Mouse (Mus musculus): ENCODE measurements around the gene Pdpr. TPM values are rescaled to one million over a fixed set of nuclear protein-coding genes. Genes with fewer than 3 reads are reported as not detected.
A peak's percentile ranks its signal among the peaks of the same experiment; 100 is the strongest.
"Not testable (repeated sequence)": the region's sequence is repeated elsewhere in the genome, so short reads cannot be mapped to it uniquely, and the experiment has no call there.

The Pdpr gene
- polyA plus RNA-seq, 1 experiment from 2014 or later: 7.1 TPM

DNA sequence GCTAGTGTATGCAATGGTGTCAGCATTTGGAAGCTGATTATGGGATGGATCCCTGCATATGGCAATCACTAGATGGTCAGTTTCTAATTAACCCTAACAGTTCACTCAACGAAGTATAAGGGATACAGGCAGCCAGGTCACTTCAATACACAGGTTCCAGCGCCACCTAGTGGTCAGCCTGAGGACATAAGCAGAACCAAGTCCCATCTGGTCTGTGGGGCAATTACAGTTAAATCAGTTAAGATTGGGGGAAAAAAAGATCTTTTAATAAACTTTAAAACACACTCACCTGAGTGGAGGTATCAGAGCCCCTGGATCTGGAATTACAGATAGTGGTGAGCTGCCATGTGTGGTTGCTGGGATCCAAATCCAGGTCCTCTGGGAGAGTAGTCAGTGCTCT, 4.3 kb upstream of the Pdpr start:
- Histone ChIP-seq H3K36me3 (ENCODE audit: insufficient read depth, low read length) (no peaks in the 10 kb centered on the region), H3K27ac (ENCODE audit: low read length) (no peak overlapping the region), H3K27me3 (replicated peaks; ENCODE audit: insufficient read depth, low read length) (no peaks in the 10 kb centered on the region), H3K4me2 (replicated peaks; ENCODE audit: low read depth, low read length) (no peak overlapping the region), H3K4me3 (ENCODE audit: low read depth, low read length) (no peak overlapping the region), H3K4me1 (ENCODE audit: insufficient read depth, low read depth, low read length) (no peaks in the 10 kb centered on the region), H3K9ac (replicated peaks; ENCODE audit: low read depth) (no peak overlapping the region), H3K9me3 (ENCODE audit: low read length) (no peaks in the 10 kb centered on the region)
- 2% methylated on average over 2 of the region's 2 CpGs for WGBS
- DNase-seq (ENCODE audit: low spot score) (peak; percentile 89), ATAC-seq (no peak)
- TF ChIP-seq EP300 (IDR thresholded peaks at IDR 0.05) (no peak), CTCF (IDR thresholded peaks at IDR 0.05) (peak; percentile 89)

DNA sequence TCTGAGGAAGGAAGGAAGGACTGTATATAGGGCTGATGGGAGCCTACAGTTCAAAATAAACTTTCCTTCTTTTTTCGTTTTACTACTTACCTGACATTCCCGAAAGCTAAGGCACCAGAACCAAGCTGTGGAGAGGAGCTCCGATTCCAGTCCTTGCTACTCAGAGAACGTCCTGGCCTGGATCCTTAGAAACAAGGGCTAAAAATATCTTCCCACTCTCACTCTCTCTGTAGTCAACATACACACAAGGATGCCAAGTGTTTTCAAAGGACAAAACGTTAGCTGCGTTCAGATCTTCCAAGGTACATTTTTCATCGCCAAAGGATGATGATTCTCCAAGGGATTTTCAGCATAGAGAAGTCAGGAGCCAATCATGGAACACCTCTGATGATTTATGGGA, 2.7 kb upstream of the Pdpr start:
- Histone ChIP-seq H3K27ac (ENCODE audit: low read length) (no peak overlapping the region), H3K4me2 (replicated peaks; ENCODE audit: low read depth, low read length) (no peak overlapping the region), H3K36me3 (ENCODE audit: insufficient read depth, low read length) (no peaks in the 10 kb centered on the region), H3K27me3 (replicated peaks; ENCODE audit: insufficient read depth, low read length) (no peaks in the 10 kb centered on the region), H3K9ac (replicated peaks; ENCODE audit: low read depth) (no peak overlapping the region), H3K9me3 (ENCODE audit: low read length) (no peaks in the 10 kb centered on the region), H3K4me3 (ENCODE audit: low read depth, low read length) (no peak overlapping the region), H3K4me1 (ENCODE audit: insufficient read depth, low read depth, low read length) (peaks cover 6% of the 10 kb centered on the region; the same call in 1 of the 2 replicates)
- DNase-seq (ENCODE audit: low spot score): no peak
- TF ChIP-seq EP300 (IDR thresholded peaks at IDR 0.05) (no peak), CTCF (IDR thresholded peaks at IDR 0.05) (no peak)
- 70% methylated on average over 7 of the region's 7 CpGs for WGBS
- ATAC-seq: no peak

DNA sequence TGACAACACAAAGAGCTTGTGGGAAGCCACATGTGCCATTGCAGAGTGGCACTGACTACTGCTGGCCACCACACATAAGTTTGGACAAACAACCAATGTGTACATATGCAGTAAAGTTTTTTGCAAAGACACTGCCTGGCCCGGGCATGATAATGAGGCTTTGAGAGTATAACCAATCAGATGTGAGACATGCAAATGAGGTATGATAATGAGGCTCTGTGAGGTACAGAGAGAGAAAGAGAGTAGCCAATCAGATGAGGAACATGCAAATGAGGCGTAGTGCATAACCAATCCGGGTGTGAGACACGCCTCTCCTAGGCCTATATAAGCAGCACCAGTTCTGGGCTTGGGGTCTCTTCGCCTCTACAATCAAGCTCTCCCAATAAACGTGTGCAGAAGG, 2.1 kb upstream of the Pdpr start, which contains the start of gene Clec18a:
Clec18a (minus strand) TSS at position 101 of the 400 bp plus-strand sequence.
- H3K4me1 ChIP-seq (ENCODE audit: insufficient read depth, low read depth, low read length); H3K27me3 ChIP-seq (replicated peaks; ENCODE audit: insufficient read depth, low read length); H3K4me2 ChIP-seq (replicated peaks; ENCODE audit: low read depth, low read length); H3K4me3 ChIP-seq (ENCODE audit: low read depth, low read length); DNase-seq (ENCODE audit: low spot score); H3K27ac ChIP-seq (ENCODE audit: low read length); H3K36me3 ChIP-seq (ENCODE audit: insufficient read depth, low read length); H3K9me3 ChIP-seq (ENCODE audit: low read length); H3K9ac ChIP-seq (replicated peaks; ENCODE audit: low read depth); ATAC-seq: not testable (repeated sequence)
- 90% methylated on average over 4 of the region's 6 CpGs for WGBS

DNA sequence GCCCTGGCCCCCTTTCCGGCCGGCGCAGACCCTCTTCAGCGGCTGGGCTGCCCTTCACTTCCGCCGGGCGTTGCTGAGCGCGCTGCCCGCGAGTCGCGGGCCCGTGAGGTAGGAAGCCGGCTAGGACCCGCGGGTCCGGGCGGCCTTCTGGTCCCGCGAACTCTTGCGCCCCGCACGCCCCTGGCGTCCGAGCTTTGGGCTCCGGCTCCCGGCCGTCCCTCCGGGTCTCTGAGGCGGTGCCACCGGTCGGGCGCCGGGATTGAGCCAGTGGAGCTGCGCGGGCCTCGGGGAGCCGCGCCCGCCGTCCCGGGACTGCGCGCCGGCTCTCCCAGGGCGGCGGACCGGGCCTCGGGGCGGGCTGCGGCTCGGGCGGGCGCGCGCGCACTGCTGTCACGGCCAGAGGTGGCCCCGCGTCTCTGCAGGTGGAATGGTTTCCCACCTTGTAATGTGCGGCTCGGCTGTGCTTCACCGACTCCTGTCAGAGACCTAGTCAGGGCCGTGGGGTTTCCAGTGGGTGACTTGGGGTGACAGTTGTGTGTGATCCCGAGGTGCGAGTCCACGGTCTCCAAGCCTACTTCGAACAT, 381 bp downstream of the Pdpr start:
- under 1% methylated on average over 17 of the region's 69 CpGs for WGBS
- DNase-seq (ENCODE audit: low spot score) (peak; percentile 26), ATAC-seq (peak; percentile 70; the same call in 1 of the 2 replicates)

DNA sequence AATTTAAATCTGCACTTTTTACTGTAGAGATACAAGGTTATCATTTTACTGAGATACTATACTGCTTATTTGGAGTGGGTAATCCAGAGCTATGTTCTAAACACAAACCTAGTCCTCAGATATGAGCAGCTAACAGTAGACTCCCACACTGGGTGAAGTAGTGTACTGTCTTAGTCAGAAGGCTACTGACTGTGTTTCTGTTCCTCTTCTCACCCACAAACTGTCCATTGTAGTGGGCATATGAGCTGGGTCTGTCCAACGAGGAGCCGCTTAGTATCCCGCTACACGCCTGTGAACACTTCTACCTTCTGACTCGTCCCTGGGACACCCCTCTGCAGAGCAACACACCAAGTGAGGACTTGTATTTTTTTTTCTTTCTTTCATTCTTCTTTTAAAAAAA, 20.5 kb downstream of the Pdpr start:
- no peaks in the 10 kb centered on the region for H3K4me1 ChIP-seq (ENCODE audit: insufficient read depth, low read depth, low read length)
- H3K9ac ChIP-seq (replicated peaks; ENCODE audit: low read depth): no peak overlapping the region
- no peak overlapping the region for H3K4me2 ChIP-seq (replicated peaks; ENCODE audit: low read depth, low read length)
- ATAC-seq (no peak), DNase-seq (ENCODE audit: low spot score) (no peak)
- H3K4me3 ChIP-seq (ENCODE audit: low read depth, low read length): no peak overlapping the region
- H3K36me3 ChIP-seq (ENCODE audit: insufficient read depth, low read length): peaks cover 35% of the 10 kb centered on the region
- H3K27ac ChIP-seq (ENCODE audit: low read length): no peak overlapping the region
- H3K27me3 ChIP-seq (replicated peaks; ENCODE audit: insufficient read depth, low read length): no peaks in the 10 kb centered on the region
- WGBS: 93% methylated on average over 5 of the region's 5 CpGs
- no peaks in the 10 kb centered on the region for H3K9me3 ChIP-seq (ENCODE audit: low read length)
- no peak for TF ChIP-seq CTCF (IDR thresholded peaks at IDR 0.05)
- TF ChIP-seq EP300 (IDR thresholded peaks at IDR 0.05): no peak

More for the DNA sequence above, 381 bp downstream of the Pdpr start:
- Histone ChIP-seq H3K4me3 (ENCODE audit: low read depth, low read length) (peak overlapping the region; percentile 57), H3K9ac (replicated peaks; ENCODE audit: low read depth) (peak overlapping the region; percentile 66), H3K27ac (ENCODE audit: low read length) (peak overlapping the region; percentile 20; the same call in 1 of the 2 replicates), H3K4me2 (replicated peaks; ENCODE audit: low read depth, low read length) (peak overlapping the region; percentile 66)
- not testable (repeated sequence) for H3K36me3 ChIP-seq (ENCODE audit: insufficient read depth, low read length); H3K27me3 ChIP-seq (replicated peaks; ENCODE audit: insufficient read depth, low read length); H3K9me3 ChIP-seq (ENCODE audit: low read length); H3K4me1 ChIP-seq (ENCODE audit: insufficient read depth, low read depth, low read length)

DNA sequence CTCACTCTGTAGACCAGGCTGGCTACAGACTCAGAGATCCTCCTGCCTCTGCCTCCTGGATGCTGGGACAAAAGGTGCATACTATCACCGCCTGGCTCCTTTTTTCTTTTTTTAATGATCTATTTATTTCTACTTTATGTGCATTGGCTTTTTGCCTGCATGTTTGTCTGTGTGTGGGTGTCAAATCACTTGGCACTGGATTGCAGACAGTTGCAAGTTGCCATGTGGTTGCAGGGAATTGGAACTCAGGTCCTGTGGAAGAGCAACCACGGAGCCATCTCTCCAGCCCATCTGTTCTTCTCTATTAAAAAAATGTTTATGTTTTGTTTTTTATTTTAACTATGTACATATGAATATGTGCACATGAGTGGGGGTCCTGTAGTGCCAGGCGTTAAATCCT, 25.1 kb downstream of the Pdpr start:
- no peak for DNase-seq (ENCODE audit: low spot score)
- no peak for TF ChIP-seq CTCF (IDR thresholded peaks at IDR 0.05)
- TF ChIP-seq EP300 (IDR thresholded peaks at IDR 0.05): no peak
- Histone ChIP-seq H3K4me3 (ENCODE audit: low read depth, low read length) (no peak overlapping the region), H3K36me3 (ENCODE audit: insufficient read depth, low read length) (peaks cover 67% of the 10 kb centered on the region), H3K9me3 (ENCODE audit: low read length) (no peaks in the 10 kb centered on the region), H3K27me3 (replicated peaks; ENCODE audit: insufficient read depth, low read length) (no peaks in the 10 kb centered on the region), H3K9ac (replicated peaks; ENCODE audit: low read depth) (no peak overlapping the region), H3K27ac (ENCODE audit: low read length) (no peak overlapping the region), H3K4me1 (ENCODE audit: insufficient read depth, low read depth, low read length) (no peaks in the 10 kb centered on the region), H3K4me2 (replicated peaks; ENCODE audit: low read depth, low read length) (no peak overlapping the region)
- ATAC-seq: no peak
- WGBS: 89% methylated on average over 3 of the region's 3 CpGs

DNA sequence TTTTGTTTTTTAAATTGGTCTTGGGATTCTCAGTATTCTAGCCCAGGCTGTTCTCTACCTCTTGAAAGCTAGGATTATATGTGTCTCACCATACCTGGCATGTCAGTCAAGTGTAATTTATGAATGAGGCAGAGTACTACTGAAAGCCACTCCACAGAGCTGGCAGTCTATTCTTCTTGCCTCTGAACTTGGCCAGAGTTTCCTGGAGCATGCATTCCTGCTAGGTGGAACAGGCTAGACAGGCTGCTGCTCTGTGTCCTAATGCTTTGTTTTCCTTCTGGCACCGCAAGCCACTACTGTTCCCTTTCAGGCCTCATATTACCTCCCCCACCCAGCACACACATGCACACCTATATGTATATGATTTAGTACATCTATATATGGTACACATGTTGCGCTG, 36.3 kb downstream of the Pdpr start:
- no peaks in the 10 kb centered on the region for H3K27me3 ChIP-seq (replicated peaks; ENCODE audit: insufficient read depth, low read length)
- no peaks in the 10 kb centered on the region for H3K9me3 ChIP-seq (ENCODE audit: low read length)
- H3K4me1 ChIP-seq (ENCODE audit: insufficient read depth, low read depth, low read length): no peaks in the 10 kb centered on the region
- ATAC-seq (0 out of 2 replicates have a peak, but pooled peaks have one; percentile 16), DNase-seq (ENCODE audit: low spot score) (peak; percentile 18)
- no peak overlapping the region for H3K4me3 ChIP-seq (ENCODE audit: low read depth, low read length)
- peaks cover 28% of the 10 kb centered on the region for H3K36me3 ChIP-seq (ENCODE audit: insufficient read depth, low read length)
- H3K27ac ChIP-seq (ENCODE audit: low read length): no peak overlapping the region
- H3K9ac ChIP-seq (replicated peaks; ENCODE audit: low read depth): no peak overlapping the region
- TF ChIP-seq CTCF (IDR thresholded peaks at IDR 0.05): no peak
- TF ChIP-seq EP300 (IDR thresholded peaks at IDR 0.05): no peak
- WGBS: 81% methylated on average over 2 of the region's 2 CpGs
- H3K4me2 ChIP-seq (replicated peaks; ENCODE audit: low read depth, low read length): no peak overlapping the region
